Mouse (Mus musculus) ovary, postnatal 14 days (tissue): ENCODE data around the gene Dusp8.
"Not testable (repeated sequence)": the region's sequence is repeated elsewhere in the genome, so short reads cannot be mapped to it uniquely, and the experiment has no call there.

Experiments
- DNase-seq: peaks from one replicate; pipeline ENCODE4 v3.0.0; 2022; ENCODE audit warnings: low spot score

The Dusp8 gene

DNA sequence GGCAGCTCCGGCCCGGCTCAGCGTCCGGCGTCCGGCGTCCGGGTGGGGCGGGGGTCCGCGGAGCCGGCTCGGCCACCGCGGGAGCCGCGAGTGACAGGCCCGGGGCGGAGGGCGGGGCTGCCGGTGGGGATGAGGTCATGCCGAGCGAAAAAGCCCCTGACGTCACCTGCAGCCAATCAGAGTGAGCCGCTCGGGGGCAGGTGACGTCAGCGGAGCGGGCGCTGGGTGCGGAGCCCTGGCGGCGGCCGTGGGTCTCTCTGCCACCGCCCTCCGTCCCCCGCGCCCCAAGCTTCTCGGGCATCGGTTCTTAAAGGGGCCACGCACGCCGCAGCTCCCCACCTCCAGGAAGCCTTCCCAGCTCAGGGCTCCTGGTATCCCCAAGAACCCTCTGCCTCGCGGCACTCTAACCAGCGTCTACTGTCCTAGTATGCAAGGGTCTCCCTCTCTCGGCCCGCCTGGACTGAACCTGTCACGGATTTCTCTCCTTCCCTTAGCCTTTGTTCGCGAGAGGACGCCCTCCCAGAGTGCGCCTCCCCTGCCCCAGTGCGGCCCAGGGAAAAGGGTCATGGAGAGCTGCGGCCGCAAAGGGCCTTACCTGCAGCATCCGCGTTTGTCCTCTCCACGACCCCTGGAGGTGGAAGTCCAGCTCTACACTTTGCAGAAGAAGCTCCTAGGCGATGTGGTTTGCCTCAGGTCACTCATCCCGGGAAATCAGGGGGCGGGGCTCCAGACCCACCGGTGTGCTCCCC lies at the start of gene Dusp8:
TSS of gene Dusp8 (minus strand) at position 661 of the 749 bp plus-strand sequence.
- DNase-seq: peak; percentile 66

DNA sequence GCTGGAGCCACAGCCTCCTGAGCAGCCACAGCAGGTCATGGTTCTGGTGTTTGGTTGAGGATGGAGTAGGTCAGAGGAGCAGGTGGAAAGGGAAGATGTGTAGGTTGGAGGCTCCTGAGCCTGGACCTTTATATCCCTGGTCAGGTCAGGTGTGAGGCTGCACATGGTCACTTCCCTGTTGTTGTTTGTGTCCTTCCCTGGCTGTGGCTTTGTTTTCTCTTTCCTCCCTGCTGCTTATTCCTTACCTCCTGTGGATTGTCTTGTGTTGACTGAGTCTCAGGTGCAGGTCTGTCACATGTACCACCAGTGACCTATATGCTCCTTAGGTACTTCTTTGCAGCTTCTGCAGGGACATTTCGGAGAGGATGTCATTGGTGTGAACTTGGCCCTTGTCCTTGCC lies 48.9 kb upstream of the Dusp8 start, which contains the start of gene Gm45337:
TSS of gene Gm45337 (minus strand) at position 101 of the 400 bp plus-strand sequence.
- DNase-seq: no peak

DNA sequence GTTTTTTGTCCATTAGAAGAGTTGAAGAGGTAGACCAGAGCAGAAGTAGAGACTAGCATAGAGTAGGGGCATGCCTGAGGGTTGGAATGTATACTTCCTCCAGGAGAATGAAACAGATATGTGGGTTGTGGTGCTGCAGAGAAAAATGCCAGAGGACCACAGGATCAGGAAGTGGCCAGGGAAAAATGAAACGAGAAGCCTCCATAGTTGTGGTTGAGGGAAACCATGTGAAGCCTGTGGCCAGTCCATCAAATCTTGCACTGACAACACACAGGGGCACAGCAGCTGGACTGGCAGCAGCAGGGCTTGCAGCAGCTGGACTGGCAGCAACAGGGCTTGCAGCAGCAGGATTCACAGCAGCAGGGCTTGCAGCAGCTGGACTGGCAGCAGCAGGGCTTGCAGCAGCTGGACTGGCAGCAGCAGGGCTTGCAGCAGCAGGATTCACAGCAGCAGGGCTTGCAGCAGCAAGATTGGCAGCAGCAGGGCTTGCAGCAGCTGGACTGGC lies 47.9 kb upstream of the Dusp8 start:
- DNase-seq: not testable (repeated sequence)

GRCm38 (mm10) chr7:142140696-142141095 lies 45.1 kb upstream of the Dusp8 start:
- DNase-seq: no peak

- DNase-seq: not testable (repeated sequence)
Observed at GRCm38 (mm10) chr7:142135934-142136333, 40.3 kb upstream of the Dusp8 start, which contains the start of gene Gm39115. Gene Gm39115, minus strand, starts transcription at chr7:142136034.

- DNase-seq: no peak
Observed at GRCm38 (mm10) chr7:142134206-142134995, 38.8 kb upstream of the Dusp8 start.

GRCm38 (mm10) chr7:142128843-142129242 lies 33.2 kb upstream of the Dusp8 start:
- no peak for DNase-seq

GRCm38 (mm10) chr7:142120629-142121028 lies 25.0 kb upstream of the Dusp8 start, which contains the start of gene Gm45618:
Gene Gm45618, minus strand, starts transcription at chr7:142120729.
- not testable (repeated sequence) for DNase-seq

GRCm38 (mm10) chr7:142119632-142120031 lies 24.0 kb upstream of the Dusp8 start:
- DNase-seq: no peak

GRCm38 (mm10) chr7:142104747-142105146 lies 9.1 kb upstream of the Dusp8 start:
- DNase-seq: no peak

DNA sequence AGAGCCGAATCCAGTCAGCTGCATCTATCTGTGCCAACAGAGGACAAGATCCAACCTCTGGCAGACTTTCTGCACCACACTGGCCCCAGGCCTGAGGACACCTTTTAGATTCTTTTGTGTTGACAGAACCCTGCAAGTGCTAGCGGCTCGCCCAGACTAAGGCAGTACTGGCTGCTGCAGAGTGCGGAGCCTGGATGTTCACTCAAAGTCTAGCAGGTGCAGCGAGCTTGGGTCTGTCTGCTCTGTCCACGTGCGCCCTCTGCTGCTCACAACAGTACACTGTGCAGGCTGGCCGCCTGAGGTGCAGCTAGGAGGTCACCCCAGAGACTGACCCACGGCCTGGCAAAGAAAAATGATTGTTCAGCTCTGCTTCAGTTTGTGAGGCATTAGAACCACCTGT lies 2.1 kb upstream of the Dusp8 start:
- DNase-seq: peak; percentile 73

DNA sequence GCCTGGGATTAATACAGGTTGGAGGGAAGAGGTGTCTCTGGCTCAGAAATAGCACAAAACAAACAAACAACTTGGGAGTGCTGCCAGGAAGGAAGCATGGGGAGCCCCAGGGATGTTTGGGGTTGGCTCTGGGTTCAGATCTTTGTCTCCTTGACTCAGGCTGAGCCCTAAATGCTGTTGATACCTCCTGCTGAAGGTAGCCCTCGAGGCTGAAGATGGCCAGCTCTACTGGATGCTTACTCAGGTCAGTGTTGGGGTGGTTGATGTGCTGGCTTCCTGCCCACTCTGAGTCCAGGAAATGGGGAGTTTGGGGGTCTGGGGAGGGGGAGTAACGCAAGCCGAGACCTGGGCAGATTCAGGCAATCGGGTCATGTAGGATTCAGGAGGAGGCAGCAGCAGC lies 1.1 kb upstream of the Dusp8 start:
- DNase-seq: no peak

- no peak for DNase-seq
Observed at GRCm38 (mm10) chr7:142094301-142095143, 1.1 kb downstream of the Dusp8 start.

GRCm38 (mm10) chr7:142093696-142094240 lies 1.9 kb downstream of the Dusp8 start:
- no peak for DNase-seq

GRCm38 (mm10) chr7:142092991-142093390 lies 2.7 kb downstream of the Dusp8 start:
- DNase-seq: no peak

- no peak for DNase-seq
Observed at GRCm38 (mm10) chr7:142091848-142092247, 3.8 kb downstream of the Dusp8 start.

DNA sequence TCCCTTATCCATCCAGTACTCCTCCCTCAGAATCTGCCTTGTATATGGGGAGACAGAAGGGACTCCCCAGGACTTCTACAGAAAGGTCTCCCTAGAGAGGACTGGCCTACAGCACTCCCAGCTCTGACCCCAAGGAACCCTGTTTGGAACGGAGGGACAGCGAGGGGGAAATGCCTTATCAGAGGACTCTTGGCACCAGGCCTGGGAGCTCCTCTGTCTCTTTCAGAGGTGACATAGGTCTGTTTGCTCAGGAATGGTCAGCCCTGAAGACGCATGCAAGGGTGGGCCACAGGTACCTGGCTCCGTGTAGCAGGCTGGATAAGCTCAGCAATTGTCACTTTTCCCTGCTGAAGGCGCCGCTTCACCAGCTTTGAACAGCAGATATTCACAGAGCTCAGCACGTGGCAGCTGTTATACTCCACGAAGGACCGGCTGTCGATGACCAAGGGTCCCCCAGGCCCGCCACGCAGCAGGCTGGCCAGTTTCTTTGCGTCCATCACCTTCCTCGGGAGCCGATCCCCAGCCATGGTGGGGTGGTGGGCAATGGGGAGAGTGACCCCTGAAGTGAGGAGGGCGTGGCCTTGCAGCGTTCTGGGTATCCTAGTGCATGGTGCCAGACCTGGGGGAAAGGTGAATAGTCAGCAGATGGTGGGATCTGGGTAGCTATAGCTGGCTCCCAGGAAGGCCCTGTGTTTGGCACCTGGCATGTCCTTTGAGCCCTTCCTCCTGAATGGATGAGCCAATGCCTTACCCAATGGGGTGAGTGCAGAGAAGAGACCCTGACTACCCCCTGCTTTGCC lies 5.8 kb downstream of the Dusp8 start:
- no peak for DNase-seq

GRCm38 (mm10) chr7:142088886-142089285 lies 6.8 kb downstream of the Dusp8 start:
- DNase-seq: no peak

DNA sequence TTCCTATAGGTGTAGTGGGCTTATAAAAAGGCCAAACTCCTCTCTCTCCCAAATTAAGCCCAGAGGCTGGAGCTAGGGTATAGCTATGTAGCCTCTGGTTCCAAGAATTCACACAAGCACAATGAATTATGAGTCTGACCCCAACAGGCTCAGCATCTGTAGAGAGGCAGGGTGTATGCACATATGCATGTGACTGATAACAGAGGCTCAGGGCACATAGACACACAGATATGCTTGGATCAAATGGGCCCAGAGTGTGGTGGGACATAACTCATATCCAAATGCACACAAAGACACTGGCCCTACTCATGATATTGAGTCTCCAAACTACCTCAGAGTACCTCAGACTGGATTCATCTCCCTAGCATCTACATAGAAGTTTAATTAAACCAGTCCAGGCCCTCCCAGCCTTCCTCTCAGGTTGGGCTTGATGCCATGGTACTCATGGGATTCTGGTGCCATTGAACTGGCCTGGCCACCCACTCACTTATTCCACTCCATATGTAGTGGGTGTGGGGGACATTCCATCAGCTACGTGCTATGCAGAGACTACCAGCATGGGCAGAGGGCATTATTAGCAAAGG lies 8.5 kb downstream of the Dusp8 start:
- DNase-seq: no peak

DNA sequence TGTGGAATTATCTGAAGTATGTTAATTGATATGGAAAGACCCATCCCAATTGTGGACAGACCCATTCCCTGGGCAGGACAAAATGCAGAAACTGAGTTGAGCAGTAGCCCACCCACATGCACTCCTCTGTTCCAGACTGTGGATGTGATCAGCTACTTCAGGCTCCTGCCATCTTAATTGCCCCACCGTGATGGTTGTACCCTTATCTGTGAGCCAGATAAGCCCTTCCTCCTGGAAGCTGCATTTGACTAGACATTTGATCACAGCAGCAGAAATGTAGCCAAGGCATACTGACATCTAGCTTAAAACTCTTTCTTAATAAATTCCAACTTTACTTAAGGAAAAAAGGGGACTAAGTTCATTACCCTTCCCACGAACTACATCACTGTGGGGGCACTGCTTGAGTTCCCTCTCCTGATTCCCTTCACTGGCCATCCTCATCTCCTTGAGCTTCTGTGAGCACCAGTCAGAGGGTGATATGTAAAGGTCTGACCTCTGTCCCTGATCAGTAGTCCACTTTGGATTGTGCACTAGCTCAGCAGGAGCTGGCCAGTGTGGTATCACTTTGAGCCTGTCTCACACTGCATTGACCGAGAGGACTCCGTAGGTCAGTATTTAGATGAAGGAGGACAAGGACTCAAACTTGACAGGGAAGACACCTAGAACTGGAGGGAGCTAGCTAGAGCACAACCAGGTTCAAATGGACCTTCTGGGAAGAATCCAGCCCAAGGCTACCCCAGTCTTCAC lies 9.3 kb downstream of the Dusp8 start:
- DNase-seq: no peak
